Mouse (Mus musculus) embryonic facial prominence, embryonic 15.5 days (tissue): ENCODE measurements around the gene Sema3b. TPM values are rescaled to one million over a fixed set of nuclear protein-coding genes. Genes with fewer than 3 reads are reported as not detected.
"Not testable (repeated sequence)": the region's sequence is repeated elsewhere in the genome, so short reads cannot be mapped to it uniquely, and the experiment has no call there.

Source experiments
- ATAC-seq: fragments of 200-750 bp; cut with Nextera tagmentation; 2 replicates; pipeline ENCODE4 v1.8.0; 2017; ENCODE audit warnings: low read depth, moderate TSS enrichment; ENCODE audit not compliant: insufficient number of reproducible peaks, low FRiP score, low TSS enrichment
- H3K27ac ChIP-seq: fragments of 300-500 bp; sonication (generic); replicated peaks from 2 replicates; pipeline ENCODE4 v1.5.1; 2015; ENCODE audit warnings: mild to moderate bottlenecking, inconsistent platforms
- H3K27me3 ChIP-seq: fragments of 300-500 bp; sonication (generic); 2 replicates; pipeline ENCODE4 v1.6.1; 2015; ENCODE audit warnings: inconsistent platforms
- H3K36me3 ChIP-seq: fragments of 300-500 bp; sonication (generic); 2 replicates; pipeline ENCODE4 v1.6.1; 2015; ENCODE audit warnings: mild to moderate bottlenecking, inconsistent platforms
- H3K4me1 ChIP-seq: fragments of 300-500 bp; sonication (generic); 2 replicates; pipeline ENCODE4 v1.6.1; 2015; ENCODE audit warnings: inconsistent platforms
- H3K4me2 ChIP-seq: fragments of 300-500 bp; sonication (generic); replicated peaks from 2 replicates; pipeline ENCODE4 v1.6.1; 2015; ENCODE audit warnings: mild to moderate bottlenecking, inconsistent platforms
- H3K4me3 ChIP-seq: fragments of 300-500 bp; sonication (generic); replicated peaks from 2 replicates; pipeline ENCODE4 v1.5.1; 2015; ENCODE audit warnings: mild to moderate bottlenecking, inconsistent platforms
- H3K9ac ChIP-seq: fragments of 300-500 bp; sonication (generic); 2 replicates; pipeline ENCODE4 v1.6.1; 2015; ENCODE audit warnings: inconsistent platforms
- H3K9me3 ChIP-seq: fragments of 300-500 bp; sonication (generic); replicated peaks from 2 replicates; pipeline ENCODE4 v1.6.1; 2016; ENCODE audit warnings: inconsistent platforms
- WGBS: fragments of 180-500 bp; shearing (Covaris S2); methylation state at CpG from one replicate; pipeline ENCODE4 v1.1.7; 2015; 5-methylcytosine and 5-hydroxymethylcytosine counted together
- polyA plus RNA-seq: library from polyadenylated mRNA; unstranded; fragments of >200 nt; fragmentation: Nextera tagmentation; extraction: Ambion mirVana; gene quantifications from 2 replicates; pipeline ENCODE4 v1.2.1, GENCODE M21; 2015

Sema3b gene
- polyA plus RNA-seq, 1 experiment from 2014 or later, result 21.2 TPM

GRCm38 (mm10) chr9:107565556-107565955 lies 43.5 kb downstream of the Sema3b start:
- not testable (repeated sequence) for H3K27me3 ChIP-seq, H3K4me2 ChIP-seq, H3K4me3 ChIP-seq, H3K9me3 ChIP-seq, ATAC-seq, H3K9ac ChIP-seq
- H3K27ac ChIP-seq, result peak overlapping the region; percentile 31; the same call in 1 of the 2 replicates
- H3K4me1 ChIP-seq, result peaks cover 51% of the 10 kb centered on the region
- peaks cover 31% of the 10 kb centered on the region for H3K36me3 ChIP-seq
- 35% methylated on average over 5 of the region's 5 CpGs for WGBS

GRCm38 (mm10) chr9:107563029-107563581 lies 45.9 kb downstream of the Sema3b start, which contains the start of gene Tusc2:
Gene Tusc2 (plus strand): TSS chr9:107563255.
- WGBS, result 1% methylated on average over 46 of the region's 46 CpGs
- Histone ChIP-seq H3K9me3 (no peaks in the 10 kb centered on the region), H3K36me3 (peaks cover 55% of the 10 kb centered on the region), H3K4me3 (peak within 1 kb of the TSS; percentile 92), H3K27ac (peak within 1 kb of the TSS; percentile 79), H3K27me3 (no peaks in the 10 kb centered on the region), H3K9ac (peak within 1 kb of the TSS; percentile 75), H3K4me2 (peak within 1 kb of the TSS; percentile 82), H3K4me1 (peaks cover 40% of the 10 kb centered on the region)
- peak; percentile 91 for ATAC-seq

- peaks cover 45% of the 10 kb centered on the region for H3K36me3 ChIP-seq
- peaks cover 51% of the 10 kb centered on the region for H3K4me1 ChIP-seq
- H3K9me3 ChIP-seq, result no peaks in the 10 kb centered on the region
- peak overlapping the region; percentile 92 for H3K4me2 ChIP-seq
- H3K27me3 ChIP-seq, result no peaks in the 10 kb centered on the region
- 0 out of 2 replicates have a peak overlapping the region, but pooled peaks have one; percentile 5 for H3K27ac ChIP-seq
- 0 out of 2 replicates have a peak overlapping the region, but pooled peaks have one; percentile 71 for H3K9ac ChIP-seq
- ATAC-seq, result no peak
- 62% methylated on average over 3 of the region's 3 CpGs for WGBS
- H3K4me3 ChIP-seq, result peak overlapping the region; percentile 83
Observed at GRCm38 (mm10) chr9:107556346-107556745, 52.7 kb downstream of the Sema3b start.

- Histone ChIP-seq H3K4me2 (peak overlapping the region; percentile 92), H3K9me3 (no peaks in the 10 kb centered on the region), H3K9ac (peak overlapping the region; percentile 71), H3K4me1 (peaks cover 58% of the 10 kb centered on the region), H3K36me3 (peaks cover 38% of the 10 kb centered on the region), H3K4me3 (peak overlapping the region; percentile 83), H3K27ac (peak overlapping the region; percentile 97), H3K27me3 (no peaks in the 10 kb centered on the region)
- no peak for ATAC-seq
- 28% methylated on average over 2 of the region's 2 CpGs for WGBS
Observed at GRCm38 (mm10) chr9:107555701-107556100, 53.3 kb downstream of the Sema3b start.

GRCm38 (mm10) chr9:107555031-107555457 lies 54.0 kb downstream of the Sema3b start:
- H3K4me3 ChIP-seq, result peak overlapping the region; percentile 83
- no peaks in the 10 kb centered on the region for H3K9me3 ChIP-seq
- peaks cover 64% of the 10 kb centered on the region for H3K4me1 ChIP-seq
- H3K36me3 ChIP-seq, result peaks cover 32% of the 10 kb centered on the region
- H3K27me3 ChIP-seq, result no peaks in the 10 kb centered on the region
- H3K9ac ChIP-seq, result peak overlapping the region; percentile 71
- ATAC-seq, result no peak; the same call in 1 of the 2 replicates
- H3K27ac ChIP-seq, result peak overlapping the region; percentile 97
- peak overlapping the region; percentile 92 for H3K4me2 ChIP-seq
- WGBS, result under 1% methylated on average over 23 of the region's 23 CpGs

GRCm38 (mm10) chr9:107554319-107554825 lies 54.7 kb downstream of the Sema3b start:
- under 1% methylated on average over 53 of the region's 53 CpGs for whole genome bisulfite sequencing
- Histone ChIP-seq H3K36me3 (peaks cover 26% of the 10 kb centered on the region), H3K27ac (peak overlapping the region; percentile 97), H3K4me3 (peak overlapping the region; percentile 83), H3K9me3 (no peaks in the 10 kb centered on the region), H3K27me3 (no peaks in the 10 kb centered on the region), H3K9ac (peak overlapping the region; percentile 71), H3K4me2 (peak overlapping the region; percentile 92), H3K4me1 (peaks cover 68% of the 10 kb centered on the region)
- peak; percentile 92 for ATAC-seq

GRCm38 (mm10) chr9:107553541-107554318 lies 55.3 kb downstream of the Sema3b start:
- Histone ChIP-seq H3K27ac (peak overlapping the region; percentile 97), H3K36me3 (peaks cover 19% of the 10 kb centered on the region), H3K27me3 (no peaks in the 10 kb centered on the region), H3K9me3 (no peaks in the 10 kb centered on the region), H3K9ac (peak overlapping the region; percentile 44; the same call in 1 of the 2 replicates), H3K4me3 (peak overlapping the region; percentile 83), H3K4me2 (peak overlapping the region; percentile 92), H3K4me1 (peaks cover 68% of the 10 kb centered on the region)
- peak; percentile 21 for ATAC-seq
- 5% methylated on average over 37 of the region's 37 CpGs for WGBS

GRCm38 (mm10) chr9:107552690-107553393 lies 56.2 kb downstream of the Sema3b start:
- Histone ChIP-seq H3K9ac (no peak overlapping the region), H3K4me2 (peak overlapping the region; percentile 92), H3K9me3 (no peaks in the 10 kb centered on the region), H3K4me3 (peak overlapping the region; percentile 83), H3K27ac (peak overlapping the region; percentile 85; the same call in 1 of the 2 replicates), H3K4me1 (peaks cover 70% of the 10 kb centered on the region), H3K36me3 (peaks cover 10% of the 10 kb centered on the region), H3K27me3 (no peaks in the 10 kb centered on the region)
- ATAC-seq, result no peak
- 80% methylated on average over 5 of the region's 5 CpGs for WGBS

- H3K9me3 ChIP-seq, result no peaks in the 10 kb centered on the region
- H3K4me1 ChIP-seq, result peaks cover 72% of the 10 kb centered on the region
- peak overlapping the region; percentile 92 for H3K4me2 ChIP-seq
- H3K36me3 ChIP-seq, result 0 out of 2 replicates have a peak, but pooled peaks cover 3% of the 10 kb centered on the region
- H3K27ac ChIP-seq, result peak overlapping the region; percentile 85
- H3K9ac ChIP-seq, result peak overlapping the region; percentile 59
- no peaks in the 10 kb centered on the region for H3K27me3 ChIP-seq
- ATAC-seq, result no peak
- peak overlapping the region; percentile 51 for H3K4me3 ChIP-seq
- 6% methylated on average over 8 of the region's 8 CpGs for WGBS
Observed at GRCm38 (mm10) chr9:107551890-107552355, 57.1 kb downstream of the Sema3b start.

- ATAC-seq, result peak; percentile 65
- under 1% methylated on average over 63 of the region's 63 CpGs for WGBS
- H3K4me1 ChIP-seq, result peaks cover 72% of the 10 kb centered on the region
- H3K27me3 ChIP-seq, result no peaks in the 10 kb centered on the region
- H3K4me2 ChIP-seq, result peak within 1 kb of the TSS; percentile 92
- no peaks in the 10 kb centered on the region for H3K9me3 ChIP-seq
- H3K9ac ChIP-seq, result peak within 1 kb of the TSS; percentile 59
- H3K36me3 ChIP-seq, result no peaks in the 10 kb centered on the region
- H3K4me3 ChIP-seq, result peak within 1 kb of the TSS; percentile 51
- peak within 1 kb of the TSS; percentile 85 for H3K27ac ChIP-seq
Observed at GRCm38 (mm10) chr9:107551117-107551889, 57.7 kb downstream of the Sema3b start, which contains the start of gene Rassf1. Gene Rassf1 (plus strand): TSS chr9:107551555.
